Mouse (Mus musculus) gastrocnemius, postnatal 14 days (tissue): ENCODE results near the gene Plagl2. TPM values are rescaled to one million over a fixed set of nuclear protein-coding genes. Genes with fewer than 3 reads are reported as not detected.

ENCODE experiments used
- DNase-seq: peaks from one replicate; pipeline ENCODE4 v3.0.0; 2021; ENCODE audit warnings: mixed read lengths
- intact Hi-C: fragments of 180-260 bp; cut with DNase I; formaldehyde crosslinking; loops from one replicate; pipeline ENCODE4 v1.15.1; 2025; ENCODE audit warnings: low total_unique reads
- total RNA-seq, 2 experiments: library from RNA; stranded (reverse); gene quantifications; 2 replicates each; pipeline ENCODE4 v1.2.3; 2021

The Plagl2 gene
- total RNA-seq, 2 experiments from 2014 or later = 3.5 to 5.8 TPM

DNA sequence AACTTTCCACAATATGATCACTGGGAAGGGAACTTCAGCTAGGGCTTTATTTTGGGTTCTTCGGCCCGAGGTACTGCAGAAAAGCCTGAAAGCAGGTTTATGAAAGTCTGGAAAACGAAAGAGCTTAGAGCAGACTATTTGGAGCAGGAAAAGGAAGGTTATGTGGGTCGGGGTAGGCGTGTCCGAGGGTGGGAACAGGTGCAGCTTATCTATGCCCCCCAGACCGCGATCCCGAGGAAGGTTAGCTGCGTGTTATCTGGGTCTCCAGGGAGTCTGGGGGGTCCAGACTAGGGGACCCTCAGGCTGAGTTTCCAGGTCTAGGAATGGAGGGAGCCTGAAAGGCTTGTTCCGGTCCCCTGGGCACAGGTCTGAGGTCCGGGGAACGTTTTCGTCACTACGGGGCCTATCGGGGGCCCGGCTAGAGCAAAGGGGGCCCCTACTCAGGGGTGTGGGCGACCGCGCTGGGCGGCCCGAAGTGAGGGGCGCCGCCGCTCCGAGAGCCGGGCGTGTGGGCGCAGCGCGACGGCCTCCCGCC lies 458 bp downstream of the Plagl2 start:
- no peak for DNase-seq
- intact Hi-C loops = no loop called here

DNA sequence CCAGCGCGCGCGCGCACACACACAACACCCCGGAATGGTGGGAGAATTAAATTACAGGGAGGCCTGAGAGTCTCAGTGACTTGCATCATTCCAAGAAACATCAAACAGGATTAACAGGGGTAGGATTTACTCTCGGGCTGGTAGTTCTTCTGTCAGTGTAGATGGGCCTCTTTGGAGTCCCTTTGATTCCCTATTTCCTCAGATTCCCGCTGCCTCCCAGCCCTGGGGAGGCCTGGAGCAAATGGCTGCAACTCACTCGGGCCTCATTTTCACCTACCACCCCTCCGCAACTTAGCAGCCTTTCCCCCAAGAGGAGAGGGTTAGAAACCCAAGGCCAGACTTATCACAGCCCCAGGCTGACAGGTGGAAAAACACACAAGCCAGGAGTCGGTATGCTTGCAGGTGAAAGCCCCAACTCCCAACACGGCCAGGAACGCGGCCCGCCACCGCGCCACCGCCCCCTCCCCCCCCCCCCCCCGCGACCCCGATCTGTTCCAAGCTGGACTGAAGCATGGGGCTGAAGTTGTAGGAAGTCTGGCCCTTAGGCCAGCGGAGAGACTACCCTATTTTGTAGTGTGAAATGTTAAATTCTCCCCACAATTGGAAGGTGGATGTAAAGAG lies 1.3 kb downstream of the Plagl2 start:
- intact Hi-C loops = no loop called here
- no peak for DNase-seq

DNA sequence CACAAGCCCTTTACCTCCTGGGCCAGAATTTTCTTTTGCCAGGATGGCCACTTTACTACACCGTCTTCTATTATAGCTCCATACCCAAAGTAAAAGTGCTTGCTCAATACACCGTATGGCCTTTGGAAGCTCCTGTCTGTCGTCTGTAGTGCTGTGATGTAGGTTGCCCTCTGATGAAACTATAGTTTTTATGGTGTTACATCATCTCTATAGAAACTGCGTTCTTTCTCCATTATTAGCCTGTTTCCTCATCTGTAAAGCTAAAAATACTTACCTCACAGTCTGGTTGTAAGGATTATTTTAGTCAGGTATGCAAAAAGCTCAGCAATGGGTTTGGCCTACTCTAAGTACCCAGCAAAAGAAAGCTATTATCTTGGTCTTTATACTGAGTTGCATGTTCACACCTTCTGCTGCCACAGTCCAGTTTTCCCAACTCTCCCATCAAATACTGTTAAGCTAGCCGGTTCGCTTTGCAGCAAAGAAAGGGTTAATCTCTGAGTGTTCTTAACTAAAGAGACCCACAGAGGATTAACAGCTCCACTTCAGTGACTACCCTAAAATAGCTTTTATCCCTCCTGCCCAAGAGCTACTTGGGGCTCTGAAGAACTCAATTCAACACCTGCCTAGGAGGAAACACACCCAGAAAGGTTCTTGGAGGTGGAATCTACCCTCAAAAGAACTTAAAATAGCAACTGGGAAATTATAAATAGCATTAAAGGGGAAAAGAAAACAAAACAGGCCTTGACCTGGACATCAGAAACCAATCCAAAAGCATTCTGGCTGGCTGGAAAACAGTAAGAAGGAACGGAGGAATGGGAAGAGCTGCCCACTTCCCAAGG lies 2.0 kb downstream of the Plagl2 start:
- intact Hi-C loops = no loop called here
- DNase-seq = no peak

DNA sequence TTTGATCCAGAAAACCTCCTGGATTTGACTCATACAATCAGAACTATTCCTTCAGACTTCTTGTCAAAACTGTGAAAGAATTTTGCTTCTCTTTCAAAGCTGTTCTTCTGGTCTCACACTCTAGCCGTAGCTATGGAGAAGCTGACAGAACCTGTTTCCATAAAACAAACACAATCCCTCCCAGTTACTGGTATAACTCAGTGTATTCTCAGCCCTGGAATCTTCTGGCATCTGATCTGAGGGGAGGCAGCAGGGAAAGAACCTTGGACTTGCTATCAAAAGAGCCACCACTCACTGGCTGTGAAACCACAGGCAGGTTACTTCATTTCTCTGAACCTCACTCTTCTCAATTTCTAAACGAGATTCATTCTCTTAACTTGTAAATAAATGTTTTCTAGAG lies 2.8 kb downstream of the Plagl2 start:
- no peak for DNase-seq
- intact Hi-C loops = no loop called here

DNA sequence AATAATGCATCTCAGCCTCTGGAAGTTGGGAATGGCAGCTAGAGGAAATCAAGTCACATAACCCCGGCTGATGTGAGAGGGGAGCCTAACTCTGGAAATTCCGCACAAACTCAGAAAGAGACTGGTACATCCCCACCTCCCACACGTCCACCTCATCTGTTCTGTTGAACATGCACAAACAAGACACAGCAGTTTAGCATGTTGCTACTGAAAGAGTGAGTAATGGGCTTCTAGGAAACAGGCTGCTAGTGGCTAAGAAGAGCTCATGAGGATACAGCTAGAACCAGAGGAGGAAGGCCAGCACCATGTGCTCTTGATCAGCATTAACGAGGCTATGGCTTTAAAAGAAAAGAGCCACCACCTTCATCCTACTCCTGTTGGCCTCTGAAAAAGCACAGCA lies 3.3 kb downstream of the Plagl2 start:
- intact Hi-C loops = no loop called here
- no peak for DNase-seq

DNA sequence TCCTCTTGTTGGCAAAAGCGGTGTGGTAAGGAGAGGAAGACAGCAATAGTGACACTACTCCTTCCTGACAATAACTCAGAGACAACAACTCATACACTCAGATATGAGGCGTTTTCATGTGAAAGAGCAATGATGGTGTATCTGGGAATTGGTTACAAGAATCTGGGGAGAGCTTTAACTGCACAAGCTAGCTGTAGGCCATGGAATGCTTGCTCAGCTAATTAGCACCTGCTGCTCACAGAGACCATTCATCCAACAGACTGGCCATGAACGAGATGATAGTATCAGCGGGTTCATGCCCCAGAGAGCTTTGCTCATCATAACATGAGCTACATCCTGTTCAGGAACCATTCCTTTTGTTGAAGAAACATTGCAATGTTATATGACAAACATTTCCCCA lies 4.0 kb downstream of the Plagl2 start:
- intact Hi-C loops = no loop called here
- no peak for DNase-seq

DNA sequence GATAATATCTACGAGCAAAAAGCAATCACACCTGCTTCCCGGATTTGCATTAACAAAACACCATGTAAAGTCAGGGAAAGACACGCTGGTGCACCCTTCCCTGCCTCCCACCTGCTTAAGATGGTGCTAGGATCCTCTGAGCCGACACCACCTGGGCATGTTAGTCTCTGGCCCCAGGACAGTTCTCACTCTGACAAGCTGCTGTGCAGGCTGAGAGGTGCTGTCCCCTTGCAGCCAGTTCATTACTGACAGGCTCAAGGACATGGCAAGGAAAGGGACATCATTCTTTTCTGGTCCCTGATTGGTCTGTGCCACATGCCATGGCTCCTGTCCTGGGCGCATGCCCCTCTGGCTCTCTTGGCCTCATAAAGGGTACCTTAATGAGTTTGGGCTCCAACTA lies 12.7 kb downstream of the Plagl2 start:
- DNase-seq = no peak
- intact Hi-C loops = no loop called here

DNA sequence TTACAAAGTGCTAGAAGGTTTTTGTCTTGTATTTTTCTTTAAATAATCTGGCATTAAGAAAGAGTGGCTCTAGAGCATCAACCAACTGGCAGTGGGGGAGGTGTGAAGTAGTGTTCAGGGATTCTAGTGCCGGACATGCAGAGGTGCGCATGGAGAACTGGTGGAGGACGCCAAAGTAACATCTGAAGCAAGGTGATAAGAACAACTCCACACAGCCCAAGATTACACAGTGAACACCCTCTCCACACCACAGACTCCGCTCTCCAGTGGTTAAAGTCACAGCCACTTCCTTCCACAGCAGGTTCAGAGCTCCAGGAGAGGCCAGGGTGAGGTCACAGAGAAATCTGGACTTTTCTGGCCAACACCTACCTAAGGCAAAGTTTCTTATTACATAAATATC lies 13.3 kb downstream of the Plagl2 start:
- intact Hi-C loops = no loop called here
- DNase-seq = no peak

DNA sequence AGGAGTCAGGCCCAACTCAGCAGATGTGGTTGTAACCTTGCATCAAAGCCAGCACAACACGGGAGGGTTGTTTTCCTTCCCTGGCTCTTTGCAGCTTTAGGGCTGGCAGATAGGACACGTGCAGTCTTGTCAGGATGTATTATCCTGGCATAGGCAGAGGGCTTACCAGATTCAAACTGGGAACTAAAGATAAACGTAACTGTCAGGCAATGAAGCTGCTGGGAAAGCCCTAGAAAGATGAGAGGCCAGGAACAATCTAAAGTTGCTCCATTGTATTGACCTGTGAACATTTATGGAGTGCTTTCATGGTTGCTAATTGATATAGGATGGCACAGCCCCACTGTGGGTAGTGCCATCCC lies 15.7 kb downstream of the Plagl2 start:
- no peak for DNase-seq
- intact Hi-C loops = no loop called here

DNA sequence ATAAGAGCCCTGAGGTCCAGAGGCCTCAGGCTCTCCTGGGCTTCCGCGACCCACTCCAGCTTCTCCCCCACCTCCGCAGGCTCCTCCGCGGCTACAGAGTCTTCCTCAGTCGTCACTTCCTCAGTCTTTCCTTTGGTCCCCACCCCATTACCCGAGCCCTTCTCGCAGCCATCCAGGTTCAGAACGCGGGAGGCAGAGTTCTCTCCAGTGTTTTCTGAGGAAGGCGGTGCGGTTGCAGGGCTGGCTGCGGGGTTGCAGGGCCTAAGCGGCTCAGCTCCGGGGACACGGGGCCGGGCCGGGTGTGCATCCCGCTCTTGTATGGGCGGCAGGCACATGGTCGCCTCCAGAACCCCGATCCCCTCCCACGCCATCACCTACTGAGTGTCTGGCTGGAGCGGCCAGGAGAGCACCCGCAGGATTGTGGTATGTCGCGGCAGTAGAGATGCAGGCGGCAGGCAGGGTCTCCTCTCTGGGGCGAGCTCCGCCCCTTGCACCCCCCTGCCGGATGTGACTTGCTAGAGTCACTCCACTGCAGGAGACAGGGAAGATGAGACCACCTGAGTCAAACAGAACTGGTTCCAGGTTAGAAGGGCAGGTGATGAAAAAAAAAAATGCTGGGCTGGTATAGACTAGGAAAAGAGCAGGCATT lies 16.2 kb downstream of the Plagl2 start, which contains the start of gene Tspyl3:
Gene Tspyl3, minus strand, starts transcription at position 496 of the 649 bp plus-strand sequence.
- intact Hi-C loops = no loop called here
- peak; percentile 26 for DNase-seq

DNA sequence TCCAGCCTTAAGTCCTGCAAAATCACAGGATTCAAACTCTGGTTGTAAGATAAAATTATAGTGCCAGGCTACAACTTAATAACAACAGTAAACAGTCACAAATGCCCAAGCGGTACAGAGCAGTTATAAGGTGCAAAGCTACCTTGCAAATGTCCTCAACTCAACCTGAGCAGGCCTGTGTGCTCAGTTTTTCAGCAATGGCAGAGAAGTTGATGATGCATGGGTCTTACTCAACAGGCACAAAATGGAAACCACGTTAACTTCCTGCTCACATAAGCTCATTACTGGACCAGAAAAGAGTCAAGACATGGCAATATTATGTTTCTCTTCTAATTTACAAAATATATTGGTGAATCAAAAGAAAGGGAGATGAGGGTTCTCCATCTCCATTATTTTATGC lies 18.7 kb downstream of the Plagl2 start:
- intact Hi-C loops = no loop called here
- DNase-seq = no peak

DNA sequence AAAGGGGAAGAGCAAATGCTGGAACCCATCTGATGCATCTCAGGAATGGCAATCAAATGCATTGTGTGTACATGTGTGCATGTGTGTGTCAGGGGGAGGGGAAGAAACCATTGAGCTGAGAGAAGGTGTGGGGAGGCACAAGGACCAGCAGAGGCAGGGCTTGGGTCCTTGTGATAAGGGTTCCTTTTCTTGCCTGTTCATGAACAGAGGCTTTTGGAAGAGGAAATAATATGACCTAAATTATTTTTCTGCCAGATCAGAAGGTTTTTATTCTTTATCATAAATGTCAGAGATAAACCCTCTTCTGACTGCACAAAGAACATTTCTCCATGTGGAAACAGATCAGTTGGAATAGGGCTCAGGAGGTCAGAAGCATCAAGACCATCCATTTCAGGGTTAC lies 19.1 kb downstream of the Plagl2 start:
- intact Hi-C loops = no loop called here
- DNase-seq = no peak

DNA sequence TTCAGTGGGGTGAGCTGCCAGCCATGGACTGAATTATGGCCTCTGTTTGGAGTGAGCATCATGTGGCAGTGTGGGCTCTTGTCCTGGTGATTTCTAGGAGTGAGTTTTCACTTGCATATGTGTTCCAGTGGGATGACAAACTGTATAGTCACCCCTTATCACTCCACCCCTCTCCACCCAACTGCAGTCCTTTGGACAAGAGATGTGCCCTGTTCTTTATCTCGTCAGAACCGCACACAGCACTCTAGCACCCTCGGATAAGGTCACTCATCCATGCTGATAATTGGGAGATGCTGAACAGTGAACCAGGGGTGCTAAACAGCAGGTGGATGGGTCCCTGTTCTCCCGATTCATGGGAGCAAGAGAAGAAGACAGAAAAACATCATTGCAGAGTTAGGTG lies 19.6 kb downstream of the Plagl2 start:
- DNase-seq = no peak
- intact Hi-C loops = no loop called here

DNA sequence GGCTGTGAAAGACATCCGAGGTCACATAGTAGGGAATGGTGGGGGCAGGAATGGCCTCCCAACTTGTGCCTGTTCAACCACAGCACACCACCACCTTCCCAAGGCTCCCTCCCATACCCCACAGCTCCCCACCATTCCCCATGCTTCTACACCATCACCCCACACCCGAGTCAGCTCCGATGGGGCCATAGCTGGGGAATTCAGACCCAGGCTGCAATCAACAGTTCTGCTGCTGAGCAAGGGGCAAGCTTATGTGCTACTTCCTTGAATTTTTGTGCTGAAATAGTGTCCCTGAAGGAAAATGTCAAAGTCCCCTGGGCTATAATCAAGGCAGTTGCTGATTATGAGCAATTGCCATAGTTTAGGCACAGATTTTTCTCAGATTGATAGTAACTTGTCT lies 22.7 kb downstream of the Plagl2 start:
- no peak for DNase-seq

DNA sequence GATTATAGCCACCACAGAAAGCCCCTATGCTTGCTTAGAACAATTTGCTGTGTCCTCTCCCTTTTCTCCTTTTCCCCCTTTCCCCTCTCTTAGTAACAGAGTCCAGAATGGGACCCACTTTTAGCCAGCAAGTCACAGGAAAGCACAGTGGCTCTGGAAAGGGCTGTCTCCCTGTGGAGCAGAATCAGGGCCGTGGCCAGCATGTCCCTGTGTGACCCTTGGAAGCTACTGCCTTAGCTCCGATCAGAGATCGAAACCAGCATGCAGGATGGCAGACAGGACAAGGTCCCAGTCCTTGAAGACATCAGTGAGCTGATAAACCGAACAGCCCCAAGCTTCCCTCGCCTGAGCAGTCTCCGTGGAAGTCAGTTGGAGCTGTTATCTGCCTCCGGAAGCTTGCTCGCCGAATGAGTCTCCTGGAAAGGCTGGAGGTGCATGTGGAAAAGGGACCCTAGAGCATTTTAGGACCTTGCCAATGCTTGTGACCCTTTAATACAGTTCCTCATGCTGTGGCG lies 23.3 kb downstream of the Plagl2 start:
- intact Hi-C loops = no loop called here
- DNase-seq = no peak

More for the DNA sequence above, 22.7 kb downstream of the Plagl2 start:
- intact Hi-C loops = no loop called here

DNA sequence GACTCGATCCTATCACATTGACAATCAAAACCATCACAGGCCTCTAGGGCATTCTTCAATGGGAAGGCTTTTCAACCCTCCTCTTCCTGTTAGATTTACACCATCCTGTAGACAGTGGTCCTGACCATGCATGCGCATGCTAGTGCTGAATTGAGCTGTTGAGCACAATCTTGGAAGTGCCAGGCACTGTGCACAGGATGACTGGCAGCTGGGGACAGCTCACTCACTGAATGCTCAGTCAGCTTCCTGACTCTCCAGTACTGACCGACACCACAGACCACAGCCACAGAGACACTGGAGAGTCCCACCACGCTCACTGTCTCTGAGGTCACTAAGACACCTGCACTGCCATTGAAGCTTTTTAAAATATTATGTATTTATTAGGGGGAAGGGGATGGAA lies 25.8 kb downstream of the Plagl2 start:
- intact Hi-C loops = no loop called here
- no peak for DNase-seq

DNA sequence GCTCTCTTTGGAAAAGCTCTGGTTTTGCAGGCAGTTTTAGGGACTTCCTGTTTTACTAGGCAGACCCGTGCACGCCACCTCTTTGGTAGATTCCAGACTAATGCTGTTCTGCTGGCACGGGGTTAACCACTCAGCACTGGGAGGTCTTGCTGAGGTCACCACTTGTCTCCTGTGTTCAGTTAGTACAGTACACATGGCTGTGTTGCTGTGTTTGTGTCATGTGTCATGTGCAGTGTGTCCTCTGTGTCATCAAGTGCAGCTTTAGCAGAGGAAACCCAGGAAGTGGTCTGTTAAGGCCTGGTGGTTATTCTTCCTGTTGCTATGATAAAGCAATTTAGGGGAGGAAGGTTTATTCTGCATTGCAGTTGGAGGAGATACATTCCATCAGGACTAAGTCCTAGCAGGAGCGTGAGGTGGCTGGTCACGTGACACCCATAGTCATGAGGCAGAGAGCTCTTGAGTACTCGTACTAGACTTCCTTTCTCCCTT lies 26.4 kb downstream of the Plagl2 start:
- DNase-seq = no peak
- intact Hi-C loops = no loop called here

DNA sequence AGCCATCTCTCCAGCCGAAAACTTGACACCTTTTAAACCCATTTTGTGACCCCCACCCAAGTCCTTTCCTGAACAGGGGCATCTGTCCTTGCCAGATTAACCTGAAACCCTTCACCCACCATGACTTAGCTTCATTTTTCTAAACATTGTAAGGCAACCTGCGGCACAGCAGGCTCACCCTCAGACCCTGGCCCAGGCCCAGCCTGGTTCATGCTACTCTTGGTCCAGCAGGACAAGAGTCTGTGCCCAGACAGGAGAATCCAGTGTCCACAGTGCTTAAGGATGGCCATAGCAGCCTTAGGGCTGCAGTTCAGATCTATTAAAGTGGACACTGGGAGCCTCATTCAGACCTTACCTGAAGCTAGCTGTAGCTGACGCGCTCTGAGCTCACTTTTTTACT lies 27.9 kb downstream of the Plagl2 start:
- intact Hi-C loops = no loop called here
- DNase-seq = no peak

DNA sequence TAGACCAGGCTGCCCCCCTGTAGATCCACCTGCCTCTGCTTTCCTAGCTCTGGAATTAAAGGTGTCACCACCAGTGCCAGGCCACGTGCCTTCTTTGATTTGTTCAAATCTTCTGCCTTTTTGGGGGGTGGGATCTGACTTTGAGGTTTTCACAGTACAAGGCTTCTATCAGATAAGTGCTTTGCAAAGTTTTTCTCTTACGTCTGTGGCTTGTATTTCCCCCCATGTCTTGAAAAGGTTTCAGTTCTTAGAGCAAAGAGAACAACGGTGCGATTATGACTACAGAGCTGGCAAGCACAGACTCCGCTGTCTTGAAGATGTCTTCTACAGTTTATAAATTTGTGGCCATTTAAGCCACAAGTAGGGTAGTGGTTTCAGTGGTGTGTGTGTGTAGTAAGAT lies 29.8 kb downstream of the Plagl2 start:
- intact Hi-C loops = no loop called here
- no peak for DNase-seq

DNA sequence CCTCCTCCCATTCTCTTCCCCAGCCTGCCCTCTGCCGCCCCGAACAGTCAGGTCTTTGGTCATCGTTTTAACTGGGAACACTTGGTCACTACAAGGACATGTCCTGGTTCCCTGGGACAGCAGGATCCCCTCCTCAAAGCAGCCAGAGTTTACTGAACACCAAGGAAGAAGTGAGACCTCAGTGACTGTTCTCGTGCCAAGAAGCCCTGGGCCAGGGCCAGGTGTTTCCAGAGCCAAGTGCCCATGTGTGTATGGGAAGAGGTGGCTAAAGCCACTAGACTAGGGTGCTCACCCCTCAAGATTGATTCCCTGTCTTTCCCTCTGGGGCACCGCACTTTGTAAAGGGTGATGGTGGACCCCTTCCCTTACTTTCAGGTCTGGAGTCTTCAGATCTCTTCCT lies 31.9 kb downstream of the Plagl2 start:
- no peak for DNase-seq
- intact Hi-C loops = no loop called here
